Mouse (Mus musculus) testis, postnatal 14 days (tissue): ENCODE data around the gene Gm21775.
"Not testable (repeated sequence)": the region's sequence is repeated elsewhere in the genome, so short reads cannot be mapped to it uniquely, and the experiment has no call there.

ENCODE experiments used
- DNase-seq: peaks from one replicate; pipeline ENCODE4 v3.0.0; 2021; ENCODE audit warnings: low spot score

The Gm21775 gene

GRCm38 (mm10) chrY:10553153-10553552 lies at the start of gene Gm21775:
Gene Gm21775, plus strand, starts transcription at chrY:10553453.
- DNase-seq, result not testable (repeated sequence)

- DNase-seq, result not testable (repeated sequence)
Observed at GRCm38 (mm10) chrY:10535942-10536341, 17.3 kb upstream of the Gm21775 start, which contains the start of gene Gm20737. Gene Gm20737, minus strand, starts transcription at chrY:10536042.
